Mouse (Mus musculus): Measurements from ENCODE around the gene Chchd2. TPM values are rescaled to one million over a fixed set of nuclear protein-coding genes. Genes with fewer than 3 reads are reported as not detected.

Chchd2 gene
- total RNA-seq, 2 experiments from 2014 or later, result 1,029 to 1,056 TPM

Other genes with a start within 250 kb of the Chchd2 start
- gene Zfp11, start 217.4 kb downstream of the Chchd2 start, total RNA-seq (2021), result 1 to 10 TPM; 3.4 to 3.8 TPM
- not detected for gene Sept14, start 179.0 kb downstream of the Chchd2 start, total RNA-seq (2021)
- gene Mrps17, start 172.0 kb downstream of the Chchd2 start, total RNA-seq (2021), result 10 to 100 TPM; 78.7 to 99.2 TPM
- gene Nipsnap2, start 162.4 kb downstream of the Chchd2 start, total RNA-seq (2021), result 100 to 1,000 TPM; 737 to 807 TPM
- gene Psph, start 100.0 kb downstream of the Chchd2 start, total RNA-seq (2021), result 10 to 100 TPM; 10.6 to 13.2 TPM
- 10 to 100 TPM; 10.0 to 12.2 TPM for gene Sumf2, start 40.5 kb downstream of the Chchd2 start, total RNA-seq (2021)
- gene Zbed5, start 8.3 kb upstream of the Chchd2 start, total RNA-seq (2021), result under 1 TPM; 0.21 to 0.31 TPM
- 10 to 100 TPM; 16.1 to 18.4 TPM for gene Phkg1, start 11.1 kb upstream of the Chchd2 start, total RNA-seq (2021)
- gene Nupr1l, start 21.1 kb upstream of the Chchd2 start, total RNA-seq (2021), result 1 to 10 TPM; 1.1 to 1.5 TPM
- gene Vkorc1l1, start 54.5 kb upstream of the Chchd2 start, total RNA-seq (2021), result 10 to 100 TPM; 14.1 to 16.4 TPM
- 10 to 100 TPM; 12.3 to 13.4 TPM for gene Gusb, start 115.6 kb upstream of the Chchd2 start, total RNA-seq (2021)
- gene Asl, start 141.8 kb upstream of the Chchd2 start, total RNA-seq (2021), result 1 to 10 TPM; 4.8 to 6.3 TPM
- 10 to 100 TPM; 10.1 to 11.5 TPM for gene Crcp, start 141.8 kb upstream of the Chchd2 start, total RNA-seq (2021)
- gene Tpst1, start 185.9 kb upstream of the Chchd2 start, total RNA-seq (2021), result 10 to 100 TPM; 10.7 to 13.7 TPM

Data from heart, postnatal 25 days (tissue).